Mouse (Mus musculus) midbrain, embryonic 12.5 days (tissue): ENCODE results near the gene Gpalpp1. TPM values are rescaled to one million over a fixed set of nuclear protein-coding genes. Genes with fewer than 3 reads are reported as not detected.

Source experiments
- ATAC-seq: fragments of 200-750 bp; cut with Nextera tagmentation; 2 replicates; pipeline ENCODE4 v1.8.0; 2017; ENCODE audit warnings: low read depth, moderate TSS enrichment, moderate library complexity; ENCODE audit not compliant: low FRiP score
- H3K27ac ChIP-seq: fragments of 300-500 bp; sonication (generic); replicated peaks from 2 replicates; pipeline ENCODE4 v1.5.1; 2016; ENCODE audit warnings: mild to moderate bottlenecking
- H3K27me3 ChIP-seq: fragments of 300-500 bp; sonication (generic); 2 replicates; pipeline ENCODE4 v1.6.1; 2016; ENCODE audit warnings: mild to moderate bottlenecking
- H3K36me3 ChIP-seq: fragments of 300-500 bp; sonication (generic); 2 replicates; pipeline ENCODE4 v1.6.1; 2016
- H3K4me1 ChIP-seq: fragments of 300-500 bp; sonication (generic); 2 replicates; pipeline ENCODE4 v1.6.1; 2016
- H3K4me2 ChIP-seq: fragments of 300-500 bp; sonication (generic); replicated peaks from 2 replicates; pipeline ENCODE4 v1.6.1; 2016; ENCODE audit warnings: mild to moderate bottlenecking, moderate library complexity
- H3K4me3 ChIP-seq: fragments of 300-500 bp; sonication (generic); 2 replicates; pipeline ENCODE4 v1.5.1; 2016; ENCODE audit warnings: mild to moderate bottlenecking
- H3K9ac ChIP-seq: fragments of 300-500 bp; sonication (generic); replicated peaks from 2 replicates; pipeline ENCODE4 v1.6.1; 2016; ENCODE audit warnings: mild to moderate bottlenecking, moderate library complexity
- H3K9me3 ChIP-seq: fragments of 300-500 bp; sonication (generic); 2 replicates; pipeline ENCODE4 v1.6.1; 2016; ENCODE audit warnings: mild to moderate bottlenecking
- WGBS: fragments of 180-500 bp; shearing (Covaris S2); methylation state at CpG from one replicate; pipeline ENCODE4 v1.1.7; 2016; 5-methylcytosine and 5-hydroxymethylcytosine counted together
- polyA plus RNA-seq: library from polyadenylated mRNA; unstranded; fragments of >200 nt; fragmentation: Nextera tagmentation; extraction: Ambion mirVana; gene quantifications from 2 replicates; pipeline ENCODE4 v1.2.1, GENCODE M21; 2016

Gpalpp1 gene
- polyA plus RNA-seq, 1 experiment from 2014 or later, result 19.2 TPM

GRCm38 (mm10) chr14:76053726-76054125, 56.8 kb downstream of the Gpalpp1 start:
- H3K9me3 ChIP-seq, result no peaks in the 10 kb centered on the region
- no peaks in the 10 kb centered on the region for H3K27me3 ChIP-seq
- H3K9ac ChIP-seq, result no peak overlapping the region
- H3K4me1 ChIP-seq, result no peaks in the 10 kb centered on the region
- H3K27ac ChIP-seq, result no peak overlapping the region
- WGBS, result 73% methylated on average over 11 of the region's 11 CpGs
- ATAC-seq, result no peak
- H3K4me3 ChIP-seq, result no peak overlapping the region
- no peaks in the 10 kb centered on the region for H3K36me3 ChIP-seq
- H3K4me2 ChIP-seq, result no peak overlapping the region

GRCm38 (mm10) chr14:76051966-76052365, 58.6 kb downstream of the Gpalpp1 start:
- Histone ChIP-seq H3K4me2 (no peak overlapping the region), H3K4me3 (no peak overlapping the region), H3K36me3 (no peaks in the 10 kb centered on the region), H3K27me3 (no peaks in the 10 kb centered on the region), H3K27ac (no peak overlapping the region), H3K9ac (no peak overlapping the region), H3K9me3 (no peaks in the 10 kb centered on the region), H3K4me1 (no peaks in the 10 kb centered on the region)
- WGBS, result 90% methylated on average over 7 of the region's 7 CpGs
- no peak for ATAC-seq

- no peak overlapping the region for H3K4me2 ChIP-seq
- no peak overlapping the region for H3K27ac ChIP-seq
- WGBS, result 67% methylated on average over 1 of the region's 1 CpGs
- no peak overlapping the region for H3K9ac ChIP-seq
- no peaks in the 10 kb centered on the region for H3K9me3 ChIP-seq
- H3K27me3 ChIP-seq, result no peaks in the 10 kb centered on the region
- ATAC-seq, result no peak
- H3K36me3 ChIP-seq, result no peaks in the 10 kb centered on the region
- no peak overlapping the region for H3K4me3 ChIP-seq
- no peaks in the 10 kb centered on the region for H3K4me1 ChIP-seq
Observed at GRCm38 (mm10) chr14:76045767-76046166, 64.8 kb downstream of the Gpalpp1 start.

- Histone ChIP-seq H3K4me2 (no peak overlapping the region), H3K27me3 (no peaks in the 10 kb centered on the region), H3K4me1 (no peaks in the 10 kb centered on the region), H3K4me3 (no peak overlapping the region), H3K9me3 (no peaks in the 10 kb centered on the region), H3K9ac (no peak overlapping the region), H3K27ac (no peak overlapping the region), H3K36me3 (no peaks in the 10 kb centered on the region)
- 51% methylated on average over 3 of the region's 3 CpGs for WGBS
- no peak for ATAC-seq
Observed at GRCm38 (mm10) chr14:76044164-76044557, 66.4 kb downstream of the Gpalpp1 start.

- Histone ChIP-seq H3K4me1 (no peaks in the 10 kb centered on the region), H3K27me3 (no peaks in the 10 kb centered on the region), H3K4me3 (no peak overlapping the region), H3K4me2 (no peak overlapping the region), H3K36me3 (no peaks in the 10 kb centered on the region), H3K9me3 (no peaks in the 10 kb centered on the region), H3K9ac (no peak overlapping the region), H3K27ac (no peak overlapping the region)
- WGBS, result 86% methylated on average over 14 of the region's 14 CpGs
- no peak for ATAC-seq
Observed at GRCm38 (mm10) chr14:76043251-76044163, 67.1 kb downstream of the Gpalpp1 start.

Other genes starting within 250 kb of the Gpalpp1 start
- gene Kctd4, start 155.8 kb downstream of the Gpalpp1 start, polyA plus RNA-seq, result 2.2 and 2.8 TPM in 2 replicates
- 47.3 and 48.9 TPM in 2 replicates for gene Gtf2f2, start 99.9 kb downstream of the Gpalpp1 start, polyA plus RNA-seq
- gene Nufip1, start 131 bp upstream of the Gpalpp1 start, polyA plus RNA-seq, result 16.3 and 17.7 TPM in 2 replicates